Mouse (Mus musculus): ENCODE measurements at regions not wholly inside any gene's neighbourhood (a gene's known extent, or its start where the extent isn't known, plus 50 kb on each side); places are given as distances from the start of the nearest gene placed in this dataset.

- H3K9ac ChIP-seq (ENCODE audit: low read depth, low read length), result no peak overlapping the region
- no peaks in the 10 kb centered on the region for H3K9me3 ChIP-seq (replicated peaks; ENCODE audit: control insufficient read depth, low read length)
- H3K4me2 ChIP-seq, result no peak overlapping the region
- H3K36me3 ChIP-seq (ENCODE audit: control insufficient read depth, insufficient read depth, low read length), result no peaks in the 10 kb centered on the region
- ATAC-seq (replicated peaks; ENCODE audit: insufficient number of reproducible peaks, low FRiP score, low TSS enrichment), result no peak
- no peaks in the 10 kb centered on the region for H3K27me3 ChIP-seq (ENCODE audit: control insufficient read depth, insufficient read depth, low read length)
- WGBS (ENCODE audit: insufficient replicate concordance), result 67% methylated on average over 10 of the region's 10 CpGs
- peaks cover 30% of the 10 kb centered on the region for H3K4me1 ChIP-seq (ENCODE audit: control insufficient read depth, insufficient read depth, low read length)
- no peak overlapping the region for H3K4me3 ChIP-seq (ENCODE audit: low read depth, low read length)
- H3K27ac ChIP-seq (ENCODE audit: low read depth, low read length), result no peak overlapping the region
Observed at GRCm38 (mm10) chr12:17091058-17091457, 79.5 kb upstream of the 2410004P03Rik start.

- H3K4me2 ChIP-seq, result no peak overlapping the region
- WGBS (ENCODE audit: insufficient replicate concordance), result 46% methylated on average over 7 of the region's 7 CpGs
- no peaks in the 10 kb centered on the region for H3K27me3 ChIP-seq (ENCODE audit: control insufficient read depth, insufficient read depth, low read length)
- H3K9ac ChIP-seq (ENCODE audit: low read depth, low read length), result 0 out of 2 replicates have a peak overlapping the region, but pooled peaks have one; percentile 28
- no peak for ATAC-seq (replicated peaks; ENCODE audit: insufficient number of reproducible peaks, low FRiP score, low TSS enrichment)
- H3K36me3 ChIP-seq (ENCODE audit: control insufficient read depth, insufficient read depth, low read length), result no peaks in the 10 kb centered on the region
- H3K4me1 ChIP-seq (ENCODE audit: control insufficient read depth, insufficient read depth, low read length), result peaks cover 34% of the 10 kb centered on the region
- no peak overlapping the region for H3K4me3 ChIP-seq (ENCODE audit: low read depth, low read length)
- H3K27ac ChIP-seq (ENCODE audit: low read depth, low read length), result peak overlapping the region; percentile 43; the same call in 1 of the 2 replicates
- no peaks in the 10 kb centered on the region for H3K9me3 ChIP-seq (replicated peaks; ENCODE audit: control insufficient read depth, low read length)
Observed at GRCm38 (mm10) chr12:17089710-17090339, 78.3 kb upstream of the 2410004P03Rik start.

GRCm38 (mm10) chr12:17087388-17087787 is 75.9 kb upstream of the 2410004P03Rik start:
- no peak overlapping the region for H3K9ac ChIP-seq (ENCODE audit: low read depth, low read length)
- peaks cover 30% of the 10 kb centered on the region for H3K4me1 ChIP-seq (ENCODE audit: control insufficient read depth, insufficient read depth, low read length)
- ATAC-seq (replicated peaks; ENCODE audit: insufficient number of reproducible peaks, low FRiP score, low TSS enrichment), result peak; percentile 62; the same call in 1 of the 2 replicates
- no peak overlapping the region for H3K27ac ChIP-seq (ENCODE audit: low read depth, low read length)
- no peaks in the 10 kb centered on the region for H3K27me3 ChIP-seq (ENCODE audit: control insufficient read depth, insufficient read depth, low read length)
- no peak overlapping the region for H3K4me2 ChIP-seq
- no peaks in the 10 kb centered on the region for H3K9me3 ChIP-seq (replicated peaks; ENCODE audit: control insufficient read depth, low read length)
- H3K36me3 ChIP-seq (ENCODE audit: control insufficient read depth, insufficient read depth, low read length), result no peaks in the 10 kb centered on the region
- 20% methylated on average over 3 of the region's 3 CpGs for WGBS (ENCODE audit: insufficient replicate concordance)
- no peak overlapping the region for H3K4me3 ChIP-seq (ENCODE audit: low read depth, low read length)

- ATAC-seq (replicated peaks; ENCODE audit: insufficient number of reproducible peaks, low FRiP score, low TSS enrichment), result no peak
- no peaks in the 10 kb centered on the region for H3K27me3 ChIP-seq (ENCODE audit: control insufficient read depth, insufficient read depth, low read length)
- WGBS (ENCODE audit: insufficient replicate concordance), result 58% methylated on average over 5 of the region's 5 CpGs
- H3K4me2 ChIP-seq, result no peak overlapping the region
- H3K9ac ChIP-seq (ENCODE audit: low read depth, low read length), result no peak overlapping the region
- peaks cover 29% of the 10 kb centered on the region for H3K4me1 ChIP-seq (ENCODE audit: control insufficient read depth, insufficient read depth, low read length)
- H3K36me3 ChIP-seq (ENCODE audit: control insufficient read depth, insufficient read depth, low read length), result no peaks in the 10 kb centered on the region
- no peaks in the 10 kb centered on the region for H3K9me3 ChIP-seq (replicated peaks; ENCODE audit: control insufficient read depth, low read length)
- no peak overlapping the region for H3K27ac ChIP-seq (ENCODE audit: low read depth, low read length)
- no peak overlapping the region for H3K4me3 ChIP-seq (ENCODE audit: low read depth, low read length)
Observed at GRCm38 (mm10) chr12:17085209-17085574, 73.7 kb upstream of the 2410004P03Rik start.

GRCm38 (mm10) chr12:17084499-17085208 is 73.1 kb upstream of the 2410004P03Rik start:
- no peak overlapping the region for H3K4me3 ChIP-seq (ENCODE audit: low read depth, low read length)
- no peak overlapping the region for H3K27ac ChIP-seq (ENCODE audit: low read depth, low read length)
- no peaks in the 10 kb centered on the region for H3K27me3 ChIP-seq (ENCODE audit: control insufficient read depth, insufficient read depth, low read length)
- WGBS (ENCODE audit: insufficient replicate concordance), result 49% methylated on average over 9 of the region's 9 CpGs
- no peaks in the 10 kb centered on the region for H3K9me3 ChIP-seq (replicated peaks; ENCODE audit: control insufficient read depth, low read length)
- ATAC-seq (replicated peaks; ENCODE audit: insufficient number of reproducible peaks, low FRiP score, low TSS enrichment), result no peak
- peaks cover 24% of the 10 kb centered on the region for H3K4me1 ChIP-seq (ENCODE audit: control insufficient read depth, insufficient read depth, low read length)
- no peaks in the 10 kb centered on the region for H3K36me3 ChIP-seq (ENCODE audit: control insufficient read depth, insufficient read depth, low read length)
- H3K4me2 ChIP-seq, result no peak overlapping the region
- H3K9ac ChIP-seq (ENCODE audit: low read depth, low read length), result no peak overlapping the region

- no peak overlapping the region for H3K4me3 ChIP-seq (ENCODE audit: low read depth, low read length)
- no peaks in the 10 kb centered on the region for H3K9me3 ChIP-seq (replicated peaks; ENCODE audit: control insufficient read depth, low read length)
- H3K4me1 ChIP-seq (ENCODE audit: control insufficient read depth, insufficient read depth, low read length), result no peaks in the 10 kb centered on the region
- no peaks in the 10 kb centered on the region for H3K27me3 ChIP-seq (ENCODE audit: control insufficient read depth, insufficient read depth, low read length)
- H3K36me3 ChIP-seq (ENCODE audit: control insufficient read depth, insufficient read depth, low read length), result no peaks in the 10 kb centered on the region
- H3K9ac ChIP-seq (ENCODE audit: low read depth, low read length), result no peak overlapping the region
- ATAC-seq (replicated peaks; ENCODE audit: insufficient number of reproducible peaks, low FRiP score, low TSS enrichment), result no peak
- no peak overlapping the region for H3K27ac ChIP-seq (ENCODE audit: low read depth, low read length)
- no peak overlapping the region for H3K4me2 ChIP-seq
- WGBS (ENCODE audit: insufficient replicate concordance), result 85% methylated on average over 15 of the region's 15 CpGs
Observed at GRCm38 (mm10) chr12:17071691-17072454, 60.3 kb upstream of the 2410004P03Rik start.

- Histone ChIP-seq H3K27ac (ENCODE audit: low read depth, low read length) (no peak overlapping the region), H3K27me3 (ENCODE audit: control insufficient read depth, insufficient read depth, low read length) (no peaks in the 10 kb centered on the region), H3K36me3 (ENCODE audit: control insufficient read depth, insufficient read depth, low read length) (no peaks in the 10 kb centered on the region), H3K4me2 (no peak overlapping the region), H3K9ac (ENCODE audit: low read depth, low read length) (no peak overlapping the region), H3K9me3 (replicated peaks; ENCODE audit: control insufficient read depth, low read length) (no peaks in the 10 kb centered on the region), H3K4me1 (ENCODE audit: control insufficient read depth, insufficient read depth, low read length) (0 out of 2 replicates have a peak, but pooled peaks cover 3% of the 10 kb centered on the region), H3K4me3 (ENCODE audit: low read depth, low read length) (no peak overlapping the region)
- ATAC-seq (replicated peaks; ENCODE audit: insufficient number of reproducible peaks, low FRiP score, low TSS enrichment), result no peak
- 76% methylated on average over 9 of the region's 9 CpGs for WGBS (ENCODE audit: insufficient replicate concordance)
Observed at GRCm38 (mm10) chr12:17069808-17070207, 58.3 kb upstream of the 2410004P03Rik start.

GRCm38 (mm10) chr12:17069161-17069560 is 57.6 kb upstream of the 2410004P03Rik start:
- Histone ChIP-seq H3K9ac (ENCODE audit: low read depth, low read length) (no peak overlapping the region), H3K4me3 (ENCODE audit: low read depth, low read length) (no peak overlapping the region), H3K4me2 (no peak overlapping the region), H3K27ac (ENCODE audit: low read depth, low read length) (no peak overlapping the region), H3K4me1 (ENCODE audit: control insufficient read depth, insufficient read depth, low read length) (0 out of 2 replicates have a peak, but pooled peaks cover 3% of the 10 kb centered on the region), H3K9me3 (replicated peaks; ENCODE audit: control insufficient read depth, low read length) (no peaks in the 10 kb centered on the region), H3K27me3 (ENCODE audit: control insufficient read depth, insufficient read depth, low read length) (no peaks in the 10 kb centered on the region), H3K36me3 (ENCODE audit: control insufficient read depth, insufficient read depth, low read length) (no peaks in the 10 kb centered on the region)
- no peak for ATAC-seq (replicated peaks; ENCODE audit: insufficient number of reproducible peaks, low FRiP score, low TSS enrichment)
- WGBS (ENCODE audit: insufficient replicate concordance), result 72% methylated on average over 5 of the region's 5 CpGs
